Mouse (Mus musculus): ENCODE results near the gene Mog.
"Not testable (repeated sequence)": the region's sequence is repeated elsewhere in the genome, so short reads cannot be mapped to it uniquely, and the experiment has no call there.

Mog gene

GRCm38 (mm10) chr17:36992336-36993104 lies 30.7 kb downstream of the Mog start:
- no peak for DNase-seq

GRCm38 (mm10) chr17:36990630-36991029 lies 32.6 kb downstream of the Mog start:
- not testable (repeated sequence) for DNase-seq

- no peak for DNase-seq
Observed at GRCm38 (mm10) chr17:36989437-36989836, 33.8 kb downstream of the Mog start, which contains the start of gene H2-M5. H2-M5 (minus strand) TSS chr17:36989537.

- no peak for DNase-seq
Observed at GRCm38 (mm10) chr17:36988475-36988874, 34.7 kb downstream of the Mog start.

- no peak for DNase-seq
Observed at GRCm38 (mm10) chr17:36982253-36983155, 40.7 kb downstream of the Mog start.

GRCm38 (mm10) chr17:36981845-36982244 lies 41.4 kb downstream of the Mog start:
- DNase-seq = no peak

GRCm38 (mm10) chr17:36981221-36981813 lies 41.9 kb downstream of the Mog start, which contains the start of gene 2410137M14Rik:
2410137M14Rik (minus strand) TSS chr17:36981237.
- DNase-seq = no peak

GRCm38 (mm10) chr17:36973271-36973787 lies 49.9 kb downstream of the Mog start:
- no peak for DNase-seq

GRCm38 (mm10) chr17:36972791-36973190 lies 50.4 kb downstream of the Mog start:
- DNase-seq = peak; percentile 43

GRCm38 (mm10) chr17:36971172-36971850 lies 51.9 kb downstream of the Mog start:
- no peak for DNase-seq

- DNase-seq = no peak
Observed at GRCm38 (mm10) chr17:36970316-36970890, 52.8 kb downstream of the Mog start.

GRCm38 (mm10) chr17:36966875-36967274 lies 56.3 kb downstream of the Mog start:
- DNase-seq = no peak

- DNase-seq = no peak
Observed at GRCm38 (mm10) chr17:36961125-36961524, 62.1 kb downstream of the Mog start.

Measured in thymus, postnatal 14 days (tissue).